Mouse (Mus musculus) thymus, adult 2 months (tissue): ENCODE results near the gene Crabp2.

ENCODE experiments used
- CTCF ChIP-seq: fragments of 200-500 bp; IDR thresholded peaks from 2 replicates; pipeline ENCODE4 v1.5.1; 2012; ENCODE audit warnings: mild to moderate bottlenecking, control low read depth, low read length, moderate library complexity, borderline replicate concordance; ENCODE audit not compliant: control insufficient read depth, poor library complexity, insufficient read depth; ENCODE audit errors: extremely low read depth
- POLR2A ChIP-seq: fragments of 200-500 bp; IDR thresholded peaks from 2 replicates; pipeline ENCODE4 v1.6.1; 2012; ENCODE audit warnings: mild to moderate bottlenecking, low read length, control low read depth, moderate library complexity; ENCODE audit not compliant: control insufficient read depth, poor library complexity, insufficient read depth; ENCODE audit errors: extremely low read depth

DNA sequence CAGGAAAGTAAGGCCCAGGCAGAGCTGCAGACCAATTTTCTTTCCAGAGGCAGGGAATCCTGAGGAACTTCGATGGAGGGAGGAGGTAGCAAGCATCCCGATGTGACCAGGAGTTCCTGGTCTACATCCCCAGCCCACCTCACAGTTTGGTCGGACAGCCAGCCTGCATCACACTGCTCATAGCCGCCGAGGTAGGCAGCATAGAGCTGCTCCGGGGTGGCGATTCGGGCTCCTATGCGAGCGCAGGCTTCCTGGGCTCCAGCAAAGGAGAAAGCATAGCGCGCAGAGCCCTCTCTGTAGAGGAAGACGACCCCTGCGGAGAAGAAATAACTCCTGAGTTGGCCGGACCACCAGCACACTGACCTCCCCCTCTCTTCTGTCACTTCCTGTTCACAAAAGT is 47.9 kb downstream of the Crabp2 start:
- no peak for TF ChIP-seq POLR2A
- no peak for TF ChIP-seq CTCF
